Mouse (Mus musculus) erythroblast, embryonic 14.5 days (primary cell): ENCODE measurements around the gene Magt1. TPM values are rescaled to one million over a fixed set of nuclear protein-coding genes. Genes with fewer than 3 reads are reported as not detected.
A peak's percentile ranks its signal among the peaks of the same experiment; 100 is the strongest.
"Not testable (repeated sequence)": the region's sequence is repeated elsewhere in the genome, so short reads cannot be mapped to it uniquely, and the experiment has no call there.

Experiments
- H3K27me3 ChIP-seq: 2 replicates; pipeline ENCODE4 v1.6.1; 2012; ENCODE audit warnings: inconsistent platforms; ENCODE audit not compliant: control insufficient read depth
- H3K36me3 ChIP-seq: 2 replicates; pipeline ENCODE4 v1.6.1; 2012; ENCODE audit warnings: mild to moderate bottlenecking, inconsistent platforms; ENCODE audit not compliant: control insufficient read depth
- H3K4me1 ChIP-seq: 2 replicates; pipeline ENCODE4 v1.6.1; 2012; ENCODE audit warnings: inconsistent platforms; ENCODE audit not compliant: control insufficient read depth
- H3K4me3 ChIP-seq: replicated peaks from 2 replicates; pipeline ENCODE3; 2012; ENCODE audit warnings: moderate library complexity, mild to moderate bottlenecking, inconsistent platforms
- H3K9me3 ChIP-seq: 2 replicates; pipeline ENCODE4 v1.6.1; 2012; ENCODE audit warnings: low read length, inconsistent platforms, mixed read lengths; ENCODE audit not compliant: control insufficient read depth
- GATA1 ChIP-seq: IDR thresholded peaks from 2 replicates; pipeline ENCODE4 v1.6.1; 2012; ENCODE audit warnings: low read length, inconsistent platforms, mixed read lengths
- TAL1 ChIP-seq: IDR thresholded peaks from 3 replicates; pipeline ENCODE4 v1.6.1; 2012; ENCODE audit warnings: low read length, inconsistent platforms, mixed read lengths
- polyA plus RNA-seq: library from polyadenylated mRNA; stranded (reverse); fragments of >175 nt; gene quantifications from 2 replicates; pipeline ENCODE4 v1.2.3, GENCODE M21; 2012

Magt1 gene
- polyA plus RNA-seq, 1 experiment: 0.19 TPM

DNA sequence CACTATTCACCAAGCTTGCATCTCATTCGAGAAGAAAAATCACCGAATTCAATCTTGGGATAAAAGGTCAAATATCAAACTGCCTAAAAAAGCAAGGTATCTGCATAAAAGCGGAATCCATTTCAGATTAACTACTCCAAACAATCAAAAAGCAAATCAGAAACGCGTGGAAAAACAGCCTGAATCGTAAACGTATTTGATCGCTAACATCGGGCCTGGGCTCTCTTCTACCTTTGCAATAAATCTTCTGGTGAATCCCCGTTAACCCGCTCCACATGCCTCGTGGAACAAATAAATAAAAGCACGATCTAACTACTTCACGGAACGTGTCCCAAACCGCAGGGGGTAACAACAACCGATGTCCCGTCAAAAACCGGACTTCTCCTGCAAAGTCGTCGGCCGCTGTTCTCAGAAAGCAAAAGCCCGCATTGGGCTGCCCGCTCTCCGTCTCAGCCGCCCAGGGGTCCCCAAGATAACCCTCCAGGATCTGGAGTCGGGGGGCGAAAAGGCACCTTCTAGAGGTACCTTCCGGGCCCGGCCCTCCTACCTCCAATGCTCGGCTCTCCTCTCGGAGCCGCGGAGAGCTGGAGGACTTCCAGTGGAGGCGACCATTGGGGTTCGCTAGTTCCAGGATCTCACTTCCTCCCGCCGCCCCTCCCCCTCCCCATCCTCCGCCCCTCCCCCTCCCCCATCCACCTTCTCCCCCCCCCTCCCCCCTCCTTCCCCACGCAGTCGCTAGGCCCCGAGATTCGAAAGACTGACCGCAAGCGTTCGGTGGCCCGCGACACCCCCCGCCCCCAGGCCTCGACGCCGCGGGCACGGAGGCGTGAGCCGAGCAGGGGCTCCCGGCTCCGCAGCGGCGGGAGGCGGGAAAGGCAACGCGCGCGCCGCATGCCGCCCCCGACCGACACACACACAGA, 83.5 kb downstream of the Magt1 start:
- TF ChIP-seq GATA1: no peak
- TF ChIP-seq TAL1: no peak

GRCm38 (mm10) chrX:105926121-105926735, 85.5 kb downstream of the Magt1 start:
- H3K27me3 ChIP-seq: no peaks in the 10 kb centered on the region
- no peak overlapping the region for H3K4me3 ChIP-seq
- no peak for TF ChIP-seq TAL1
- no peak for TF ChIP-seq GATA1
- H3K4me1 ChIP-seq: peaks cover 23% of the 10 kb centered on the region
- H3K9me3 ChIP-seq: peaks cover 10% of the 10 kb centered on the region
- H3K36me3 ChIP-seq: peaks cover 4% of the 10 kb centered on the region

More for the DNA sequence above, 83.5 kb downstream of the Magt1 start:
- H3K9me3 ChIP-seq: peaks cover 10% of the 10 kb centered on the region
- H3K4me1 ChIP-seq: peaks cover 23% of the 10 kb centered on the region
- peaks cover 4% of the 10 kb centered on the region for H3K36me3 ChIP-seq
- H3K27me3 ChIP-seq: peaks cover 3% of the 10 kb centered on the region; the same call in 1 of the 2 replicates
- H3K4me3 ChIP-seq: peak overlapping the region; percentile 91

DNA sequence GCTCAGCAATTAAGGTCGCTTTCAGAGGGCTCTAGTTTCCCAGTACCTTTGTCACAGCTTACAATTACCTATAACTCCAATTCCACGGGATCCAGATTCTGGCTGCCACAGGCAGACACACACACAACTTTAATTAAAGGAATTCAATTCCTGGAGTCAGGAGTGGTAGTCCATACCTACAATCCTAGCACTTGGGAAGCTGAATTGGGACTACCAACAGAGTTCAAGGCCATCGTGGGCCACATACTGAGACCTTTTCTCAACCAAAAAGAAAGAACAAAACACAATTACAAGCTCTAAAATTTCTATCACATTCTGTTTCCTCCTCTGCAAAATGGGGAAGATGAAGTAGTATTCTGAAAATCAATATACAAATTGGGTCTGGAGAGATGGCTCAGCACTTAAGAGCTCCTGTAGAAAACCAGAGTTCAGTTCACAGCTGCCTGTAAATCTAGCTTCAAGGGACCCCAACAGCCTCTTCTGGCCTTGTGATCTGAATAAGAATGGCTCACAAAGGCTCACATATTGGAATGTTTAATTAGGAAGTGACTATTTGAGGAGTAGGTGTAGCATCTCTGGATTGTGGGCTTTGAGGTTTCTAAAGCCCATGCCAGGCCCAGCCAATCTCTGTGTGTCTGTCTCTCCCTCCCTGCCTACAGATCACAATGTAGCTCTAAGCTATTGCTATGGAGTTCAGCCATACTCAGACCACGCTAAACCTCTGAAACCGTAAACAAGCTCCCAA, 87.2 kb downstream of the Magt1 start:
- peaks cover 10% of the 10 kb centered on the region for H3K9me3 ChIP-seq
- H3K4me1 ChIP-seq: peaks cover 21% of the 10 kb centered on the region
- no peak overlapping the region for H3K4me3 ChIP-seq
- H3K36me3 ChIP-seq: peaks cover 4% of the 10 kb centered on the region
- TF ChIP-seq GATA1 (no peak), TAL1 (no peak)
- H3K27me3 ChIP-seq: no peaks in the 10 kb centered on the region

GRCm38 (mm10) chrX:105923896-105924295, 87.8 kb downstream of the Magt1 start:
- Histone ChIP-seq H3K36me3 (peaks cover 7% of the 10 kb centered on the region), H3K4me1 (peaks cover 20% of the 10 kb centered on the region), H3K9me3 (peaks cover 6% of the 10 kb centered on the region), H3K27me3 (no peaks in the 10 kb centered on the region), H3K4me3 (no peak overlapping the region)
- TF ChIP-seq TAL1 (no peak), GATA1 (no peak)

DNA sequence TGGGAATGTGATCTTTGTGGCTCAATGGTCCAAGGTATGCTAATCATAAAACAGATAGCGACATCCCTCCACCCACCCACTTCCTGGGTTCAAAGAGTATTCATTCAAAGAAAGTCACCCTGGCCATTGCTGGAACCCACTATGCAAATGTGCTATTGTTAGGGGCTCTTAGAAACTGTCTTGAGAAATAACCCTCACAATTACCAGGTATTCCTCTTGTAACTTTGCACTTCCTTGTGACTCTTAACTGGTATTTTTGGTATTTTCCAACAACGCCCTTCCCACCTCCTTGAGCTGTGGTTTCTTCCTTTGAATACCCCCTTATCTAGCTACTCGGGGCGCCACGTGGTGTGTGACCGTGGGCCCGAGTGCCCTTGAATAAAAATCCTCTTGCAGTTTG, 88.7 kb downstream of the Magt1 start:
- not testable (repeated sequence) for H3K4me3 ChIP-seq, H3K27me3 ChIP-seq, H3K9me3 ChIP-seq, H3K36me3 ChIP-seq
- H3K4me1 ChIP-seq: peaks cover 18% of the 10 kb centered on the region

DNA sequence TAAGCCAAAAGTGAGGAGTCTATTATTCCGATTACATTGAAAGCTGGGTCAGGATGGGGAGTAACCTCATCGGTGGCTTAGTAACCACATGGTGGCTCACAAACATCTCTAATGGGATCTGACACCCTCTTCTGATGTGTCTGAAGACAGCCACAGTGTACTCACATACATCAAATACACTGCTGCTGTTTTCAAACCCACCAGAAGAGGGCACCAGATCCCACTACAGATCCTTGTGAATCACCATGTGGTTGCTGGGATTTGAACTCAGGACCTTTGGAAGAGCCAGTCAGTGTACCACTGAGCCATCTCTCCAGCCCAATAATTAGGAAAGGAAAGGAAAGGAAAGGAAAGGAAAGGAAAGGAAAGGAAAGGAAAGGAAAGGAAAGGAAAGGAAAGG, 90.3 kb downstream of the Magt1 start:
- Histone ChIP-seq H3K27me3 (no peaks in the 10 kb centered on the region), H3K4me3 (no peak overlapping the region), H3K4me1 (peaks cover 5% of the 10 kb centered on the region), H3K36me3 (peaks cover 7% of the 10 kb centered on the region), H3K9me3 (no peaks in the 10 kb centered on the region; the same call in 1 of the 2 replicates)
- TF ChIP-seq GATA1 (no peak), TAL1 (no peak)

Other genes starting within 250 kb of the Magt1 start
- gene Fgf16, start 247.6 kb downstream of the Magt1 start, polyA plus RNA-seq: not detected in 2 replicates
- 0.38 and 0.58 TPM in 2 replicates for gene Atrx, start 82.5 kb downstream of the Magt1 start, polyA plus RNA-seq
- gene Cox7b, start 3.8 kb upstream of the Magt1 start, polyA plus RNA-seq: 5.8 and 6.2 TPM in 2 replicates
- gene Atp7a, start 15.4 kb upstream of the Magt1 start, polyA plus RNA-seq: 0.01 TPM in 1 of 2 replicates, not detected in the other
- 0.07 TPM in 1 of 2 replicates, not detected in the other for gene Tlr13, start 131.3 kb upstream of the Magt1 start, polyA plus RNA-seq
- 0.39 and 0.47 TPM in 2 replicates for gene Pgk1, start 175.2 kb upstream of the Magt1 start, polyA plus RNA-seq
- 0.01 and 0.04 TPM in 2 replicates for gene Taf9b, start 209.3 kb upstream of the Magt1 start, polyA plus RNA-seq
- 0.01 TPM in 1 of 2 replicates, not detected in the other for gene Fnd3c2, start 243.5 kb upstream of the Magt1 start, polyA plus RNA-seq